Mouse (Mus musculus) kidney, postnatal 0 days (tissue): ENCODE results near the gene Fam133b. TPM values are rescaled to one million over a fixed set of nuclear protein-coding genes. Genes with fewer than 3 reads are reported as not detected.
A peak's percentile ranks its signal among the peaks of the same experiment; 100 is the strongest.

ENCODE experiments used
- ATAC-seq: fragments of 200-750 bp; cut with Nextera tagmentation; replicated peaks from 2 replicates; pipeline ENCODE4 v1.8.0; 2017; ENCODE audit warnings: low read depth, moderate number of reproducible peaks, moderate TSS enrichment, moderate library complexity; ENCODE audit not compliant: low FRiP score
- DNase-seq: peaks from one replicate; pipeline ENCODE4 v3.0.0-alpha.2; 2016; ENCODE audit warnings: low spot score
- H3K27ac ChIP-seq: fragments of 300-500 bp; sonication (generic); 2 replicates; pipeline ENCODE4 v1.5.1; 2014; ENCODE audit warnings: mild to moderate bottlenecking
- H3K27me3 ChIP-seq: fragments of 300-500 bp; sonication (generic); 2 replicates; pipeline ENCODE4 v1.6.1; 2014; ENCODE audit warnings: low read length, mixed read lengths; ENCODE audit not compliant: insufficient read depth
- H3K36me3 ChIP-seq: fragments of 300-500 bp; sonication (generic); 2 replicates; pipeline ENCODE4 v1.6.1; 2014; ENCODE audit warnings: low read length, mixed read lengths; ENCODE audit not compliant: insufficient read depth
- H3K4me1 ChIP-seq: fragments of 300-500 bp; sonication (generic); replicated peaks from 2 replicates; pipeline ENCODE4 v1.6.1; 2014; ENCODE audit warnings: antibody characterized with exemption, low read length, mixed read lengths; ENCODE audit not compliant: insufficient read depth
- H3K4me2 ChIP-seq: fragments of 300-500 bp; sonication (generic); 2 replicates; pipeline ENCODE4 v1.6.1; 2014; ENCODE audit warnings: mild to moderate bottlenecking, low read length, moderate library complexity, mixed read lengths
- H3K4me3 ChIP-seq: fragments of 300-500 bp; sonication (generic); replicated peaks from 2 replicates; pipeline ENCODE4 v1.5.1; 2014; ENCODE audit warnings: low read depth, low read length
- H3K9ac ChIP-seq: fragments of 300-500 bp; sonication (generic); 2 replicates; pipeline ENCODE4 v1.6.1; 2014; ENCODE audit warnings: low read depth, low read length
- H3K9me3 ChIP-seq: fragments of 300-500 bp; sonication (generic); replicated peaks from 2 replicates; pipeline ENCODE4 v1.6.1; 2016; ENCODE audit warnings: low read length, inconsistent platforms, mixed read lengths
- CTCF ChIP-seq: IDR thresholded peaks from 2 replicates; pipeline ENCODE4 v1.5.1; 2016; ENCODE audit warnings: antibody characterized with exemption, low read depth, mild to moderate bottlenecking, moderate library complexity
- WGBS: fragments of 180-500 bp; shearing (Covaris S2); extraction: QIAGEN DNeasy Blood & Tissue Kit; methylation state at CpG from one replicate; pipeline ENCODE4 v1.1.7; 2014; 5-methylcytosine and 5-hydroxymethylcytosine counted together
- polyA plus RNA-seq: library from polyadenylated mRNA; unstranded; fragments of >200 nt; fragmentation: Nextera tagmentation; extraction: Ambion mirVana; gene quantifications from 2 replicates; pipeline ENCODE4 v1.2.1, GENCODE M21; 2015

Fam133b gene
- polyA plus RNA-seq, 1 experiment from 2014 or later, result 31.0 TPM

DNA sequence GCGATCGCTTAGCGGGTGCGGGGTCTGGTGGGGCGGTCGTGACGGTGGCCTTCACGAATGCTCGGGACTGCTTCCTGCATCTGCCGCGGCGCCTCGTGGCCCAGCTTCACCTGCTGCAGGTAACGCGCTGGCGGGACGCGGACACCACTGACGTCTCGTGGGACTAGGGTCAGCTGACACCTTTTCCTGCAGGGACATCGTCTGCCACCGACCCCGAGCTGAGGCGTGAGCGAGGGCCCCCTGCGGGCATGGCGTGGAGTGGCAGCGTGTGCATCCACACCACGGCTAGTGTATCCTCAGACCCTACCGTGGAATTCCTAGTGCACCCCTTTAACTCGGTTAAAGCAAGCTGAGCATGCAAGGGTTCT lies 52.8 kb downstream of the Fam133b start, which contains the start of gene Rbm48:
TSS of gene Rbm48 (minus strand) at position 187 of the 368 bp plus-strand sequence.
- H3K27me3 ChIP-seq, result no peaks in the 10 kb centered on the region
- H3K4me1 ChIP-seq, result no peaks in the 10 kb centered on the region
- peak within 1 kb of the TSS; percentile 69 for H3K9ac ChIP-seq
- H3K9me3 ChIP-seq, result no peaks in the 10 kb centered on the region
- TF ChIP-seq CTCF, result peak; percentile 66
- WGBS, result under 1% methylated on average over 31 of the region's 31 CpGs
- ATAC-seq (peak; percentile 89), DNase-seq (peak; percentile 81)
- H3K4me2 ChIP-seq, result peak within 1 kb of the TSS; percentile 91
- H3K4me3 ChIP-seq, result peak within 1 kb of the TSS; percentile 81
- peak within 1 kb of the TSS; percentile 81 for H3K27ac ChIP-seq
- H3K36me3 ChIP-seq, result no peaks in the 10 kb centered on the region

- DNase-seq (no peak), ATAC-seq (no peak)
- Histone ChIP-seq H3K9ac (0 out of 2 replicates have a peak overlapping the region, but pooled peaks have one; percentile 69), H3K4me2 (peak overlapping the region; percentile 91), H3K4me3 (peak overlapping the region; percentile 81), H3K9me3 (no peaks in the 10 kb centered on the region), H3K4me1 (no peaks in the 10 kb centered on the region), H3K27me3 (no peaks in the 10 kb centered on the region), H3K36me3 (no peaks in the 10 kb centered on the region), H3K27ac (no peak overlapping the region)
- TF ChIP-seq CTCF, result no peak
These were observed 53.5 kb downstream of the Fam133b start for GRCm38 (mm10) chr5:3597171-3597570.

DNA sequence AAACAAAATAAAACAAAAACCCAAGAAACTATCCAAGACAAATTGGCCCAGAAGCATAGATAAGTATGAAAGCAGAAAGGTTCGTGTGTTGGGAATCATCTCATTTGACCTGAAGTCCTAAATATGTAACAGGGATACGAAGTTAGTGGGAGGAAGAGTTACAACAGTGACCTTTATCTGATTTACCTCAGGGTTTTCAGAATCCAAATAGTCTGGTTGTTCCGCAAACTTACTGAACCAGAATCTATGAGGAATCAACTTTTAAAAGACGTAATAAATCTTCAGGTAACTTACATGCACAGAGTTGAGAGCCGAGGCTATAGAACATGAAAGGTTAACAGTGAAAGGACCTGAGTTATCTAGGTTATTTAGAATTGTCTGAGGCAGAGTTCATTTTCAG lies 55.1 kb downstream of the Fam133b start:
- H3K9me3 ChIP-seq, result no peaks in the 10 kb centered on the region
- 79% methylated on average over 5 of the region's 5 CpGs for WGBS
- ATAC-seq, result no peak

GRCm38 (mm10) chr5:3600298-3600697 lies 56.7 kb downstream of the Fam133b start:
- no peak for DNase-seq
- TF ChIP-seq CTCF, result no peak
- no peaks in the 10 kb centered on the region for H3K4me1 ChIP-seq
- no peak for ATAC-seq
- no peaks in the 10 kb centered on the region for H3K9me3 ChIP-seq
- H3K27me3 ChIP-seq, result no peaks in the 10 kb centered on the region
- H3K27ac ChIP-seq, result no peak overlapping the region
- WGBS, result 86% methylated on average over 1 of the region's 1 CpGs
- no peaks in the 10 kb centered on the region for H3K36me3 ChIP-seq
- no peak overlapping the region for H3K9ac ChIP-seq
- no peak overlapping the region for H3K4me2 ChIP-seq
- H3K4me3 ChIP-seq, result no peak overlapping the region

More for the DNA sequence above, 55.1 kb downstream of the Fam133b start:
- no peak for DNase-seq
- Histone ChIP-seq H3K4me3 (no peak overlapping the region), H3K9ac (no peak overlapping the region), H3K36me3 (no peaks in the 10 kb centered on the region), H3K27ac (no peak overlapping the region), H3K4me1 (no peaks in the 10 kb centered on the region), H3K27me3 (no peaks in the 10 kb centered on the region), H3K4me2 (no peak overlapping the region)
- TF ChIP-seq CTCF, result no peak

DNA sequence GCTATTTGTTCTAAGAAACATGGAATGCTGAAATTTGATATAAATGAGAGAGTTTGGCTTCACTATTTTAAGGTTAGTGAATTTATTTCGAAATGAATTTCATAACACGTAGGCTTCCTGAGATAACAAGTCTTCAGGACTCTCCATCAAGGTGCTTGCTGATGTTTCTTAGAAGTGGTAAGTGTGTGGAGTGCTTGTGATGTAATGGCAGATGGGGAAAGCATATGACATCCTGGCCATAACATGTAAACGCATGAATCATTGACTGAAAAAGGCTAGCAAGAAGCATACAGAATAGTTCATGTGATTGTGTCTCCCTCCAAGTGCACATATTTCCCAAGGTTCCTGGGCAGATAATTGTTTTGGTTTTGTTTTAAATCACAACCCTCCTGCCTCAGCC lies 57.2 kb downstream of the Fam133b start:
- no peak for TF ChIP-seq CTCF
- no peaks in the 10 kb centered on the region for H3K27me3 ChIP-seq
- H3K4me1 ChIP-seq, result no peaks in the 10 kb centered on the region
- H3K27ac ChIP-seq, result no peak overlapping the region
- WGBS, result 87% methylated on average over 3 of the region's 3 CpGs
- no peak overlapping the region for H3K9ac ChIP-seq
- H3K36me3 ChIP-seq, result 0 out of 2 replicates have a peak, but pooled peaks cover 4% of the 10 kb centered on the region
- H3K4me3 ChIP-seq, result no peak overlapping the region
- no peak for DNase-seq
- no peak overlapping the region for H3K4me2 ChIP-seq
- no peak for ATAC-seq
- H3K9me3 ChIP-seq, result no peaks in the 10 kb centered on the region

DNA sequence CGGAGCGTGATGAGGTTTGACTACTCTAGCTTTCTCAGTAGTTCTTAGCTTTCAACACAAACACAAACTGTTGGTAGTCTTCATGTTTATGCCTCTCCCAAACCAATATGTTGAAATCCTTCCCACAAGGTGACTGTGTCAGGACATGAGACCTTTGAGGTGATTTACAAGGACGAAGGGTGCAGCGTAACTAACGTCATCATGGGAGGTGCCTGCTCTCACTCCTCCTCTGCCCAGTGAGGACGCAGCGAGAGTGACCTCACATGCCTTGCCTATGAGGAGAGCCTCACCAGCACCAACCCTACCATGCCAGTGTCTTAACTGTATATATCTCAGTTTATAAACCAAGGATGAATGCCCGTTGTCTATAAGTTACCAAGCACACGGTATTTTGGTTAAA lies 63.5 kb downstream of the Fam133b start:
- H3K4me2 ChIP-seq, result no peak overlapping the region
- no peak overlapping the region for H3K4me3 ChIP-seq
- no peak overlapping the region for H3K27ac ChIP-seq
- H3K4me1 ChIP-seq, result no peaks in the 10 kb centered on the region
- H3K9ac ChIP-seq, result no peak overlapping the region
- 94% methylated on average over 9 of the region's 9 CpGs for whole genome bisulfite sequencing
- ATAC-seq (no peak), DNase-seq (no peak)
- H3K36me3 ChIP-seq, result 0 out of 2 replicates have a peak, but pooled peaks cover 17% of the 10 kb centered on the region
- H3K27me3 ChIP-seq, result no peaks in the 10 kb centered on the region
- no peak for TF ChIP-seq CTCF
- H3K9me3 ChIP-seq, result no peaks in the 10 kb centered on the region

- no peak for DNase-seq
- no peak overlapping the region for H3K27ac ChIP-seq
- WGBS, result 94% methylated on average over 7 of the region's 7 CpGs
These were observed 65.6 kb downstream of the Fam133b start for GRCm38 (mm10) chr5:3609241-3609640.

More at GRCm38 (mm10) chr5:3609241-3609640, 65.6 kb downstream of the Fam133b start:
- Histone ChIP-seq H3K4me2 (no peak overlapping the region), H3K9ac (no peak overlapping the region), H3K9me3 (no peaks in the 10 kb centered on the region), H3K4me1 (no peaks in the 10 kb centered on the region), H3K4me3 (no peak overlapping the region), H3K36me3 (0 out of 2 replicates have a peak, but pooled peaks cover 24% of the 10 kb centered on the region), H3K27me3 (no peaks in the 10 kb centered on the region)
- TF ChIP-seq CTCF, result no peak
- ATAC-seq, result no peak
